Mouse (Mus musculus) lung, adult 2 months (tissue): ENCODE data around the gene Glud1. TPM values are rescaled to one million over a fixed set of nuclear protein-coding genes. Genes with fewer than 3 reads are reported as not detected.

Experiments used
- DNase-seq: peaks from one replicate; pipeline ENCODE4 v3.0.0; 2022
- H3K4me1 ChIP-seq: fragments of 200-500 bp; 2 replicates; pipeline ENCODE4 v1.6.1; 2011; ENCODE audit warnings: low read length; ENCODE audit not compliant: control insufficient read depth, insufficient read depth
- H3K4me3 ChIP-seq: fragments of 200-500 bp; replicated peaks from 2 replicates; pipeline ENCODE3; 2011; ENCODE audit warnings: low read depth, mild to moderate bottlenecking, control low read depth, low read length; ENCODE audit errors: extremely low read depth
- CTCF ChIP-seq: fragments of 200-500 bp; IDR thresholded peaks from 2 replicates; pipeline ENCODE4 v1.5.1; 2011; ENCODE audit warnings: mild to moderate bottlenecking, low read length, control low read depth; ENCODE audit not compliant: insufficient read depth
- POLR2A ChIP-seq: fragments of 200-500 bp; IDR thresholded peaks from 2 replicates; pipeline ENCODE4 v1.6.1; 2011; ENCODE audit warnings: low read depth, mild to moderate bottlenecking, control low read depth, low read length, borderline replicate concordance; ENCODE audit errors: extremely low read depth
- WGBS: fragments of 180-500 bp; shearing (Covaris S2); methylation state at CpG from one replicate; pipeline ENCODE4 v1.1.7; 2018; 5-methylcytosine and 5-hydroxymethylcytosine counted together
- polyA plus RNA-seq: library from polyadenylated mRNA; depleted of rRNA; stranded (reverse); fragments of >200 nt; gene quantifications from 2 replicates; pipeline ENCODE4 v1.2.3, GENCODE M21; 2012

Glud1 gene
- polyA plus RNA-seq, 1 experiment: 63.6 TPM

DNA sequence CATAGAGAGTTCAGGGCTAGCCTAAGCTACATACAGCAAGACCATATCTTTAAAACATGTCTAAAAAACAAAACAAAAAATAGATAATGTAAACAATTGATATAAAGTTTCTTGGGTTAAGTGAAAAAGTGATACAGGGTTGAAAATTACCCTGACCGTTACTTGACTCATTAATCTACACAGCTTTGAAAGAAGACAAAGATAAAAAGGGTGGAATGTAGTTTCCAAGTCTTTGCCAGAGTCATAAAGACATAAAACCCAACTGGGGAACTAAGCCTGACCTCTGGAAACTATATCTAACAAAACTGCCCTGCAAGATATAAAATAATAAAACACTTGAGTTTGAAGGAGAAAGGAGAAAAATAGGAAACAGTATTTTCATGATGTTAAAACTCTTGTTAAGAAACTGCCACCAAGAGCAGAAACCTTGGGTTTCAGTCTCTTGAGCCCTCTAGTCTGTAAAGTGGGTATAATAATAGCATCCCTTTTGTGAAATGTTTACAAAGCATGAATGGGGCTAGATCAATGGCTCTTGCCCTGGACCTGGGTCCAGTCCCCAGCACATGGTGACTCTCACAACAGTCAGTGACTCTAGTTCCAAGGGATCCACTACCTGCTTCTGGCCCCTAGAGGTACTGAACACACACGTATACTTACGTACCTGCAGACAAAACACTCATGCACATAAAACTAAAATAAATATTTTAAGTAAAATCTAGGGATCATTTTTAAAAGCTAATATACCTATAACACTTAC, 21.1 kb upstream of the Glud1 start:
- WGBS: 93% methylated on average over 3 of the region's 3 CpGs
- no peaks in the 10 kb centered on the region for H3K4me1 ChIP-seq
- no peak for TF ChIP-seq POLR2A
- no peak for TF ChIP-seq CTCF
- DNase-seq: no peak
- H3K4me3 ChIP-seq: no peak overlapping the region

DNA sequence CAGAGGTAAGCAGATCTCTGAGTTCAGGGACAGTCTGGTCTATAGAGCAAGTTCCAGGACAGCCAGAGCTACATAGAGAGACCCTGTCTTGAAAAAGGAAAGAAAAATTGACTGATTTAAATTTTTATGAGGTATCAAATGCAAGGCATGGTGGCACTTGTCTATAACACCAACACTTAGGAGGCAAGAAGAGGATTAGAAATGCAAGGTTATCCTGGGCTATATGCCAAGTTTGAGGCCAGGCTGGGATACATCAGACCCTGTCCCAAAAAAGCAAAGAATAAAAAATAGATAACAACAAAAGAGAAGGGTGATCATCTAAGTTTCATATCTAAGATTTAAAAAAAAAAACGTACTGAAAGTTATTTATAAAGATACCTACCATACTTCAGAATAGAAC, 20.3 kb upstream of the Glud1 start:
- H3K4me3 ChIP-seq: no peak overlapping the region
- H3K4me1 ChIP-seq: no peaks in the 10 kb centered on the region
- TF ChIP-seq POLR2A (no peak), CTCF (no peak)
- no peak for DNase-seq
- WGBS: 37% methylated on average over 1 of the region's 1 CpGs

DNA sequence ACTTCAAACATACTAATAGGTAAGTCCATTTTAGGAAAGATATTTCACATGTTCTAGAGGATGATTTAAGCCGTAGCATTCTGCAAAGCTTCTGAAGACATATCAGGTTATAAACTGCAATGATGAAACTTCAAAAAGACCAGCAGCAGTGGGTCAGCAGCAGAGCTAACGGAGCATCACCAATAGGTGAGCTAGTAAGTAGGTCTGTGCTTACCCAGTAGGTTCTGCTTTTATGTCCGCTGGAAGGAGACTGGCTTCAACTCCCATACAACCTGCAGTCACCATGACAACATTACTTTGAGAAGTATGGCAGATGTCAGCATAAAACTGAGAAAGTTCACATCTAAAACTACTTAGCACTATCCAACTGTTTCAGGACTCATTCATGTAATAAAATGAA, 16.9 kb upstream of the Glud1 start:
- TF ChIP-seq POLR2A (no peak), CTCF (no peak)
- Histone ChIP-seq H3K4me3 (no peak overlapping the region), H3K4me1 (peaks cover 3% of the 10 kb centered on the region)
- 91% methylated on average over 3 of the region's 3 CpGs for WGBS
- DNase-seq: no peak

DNA sequence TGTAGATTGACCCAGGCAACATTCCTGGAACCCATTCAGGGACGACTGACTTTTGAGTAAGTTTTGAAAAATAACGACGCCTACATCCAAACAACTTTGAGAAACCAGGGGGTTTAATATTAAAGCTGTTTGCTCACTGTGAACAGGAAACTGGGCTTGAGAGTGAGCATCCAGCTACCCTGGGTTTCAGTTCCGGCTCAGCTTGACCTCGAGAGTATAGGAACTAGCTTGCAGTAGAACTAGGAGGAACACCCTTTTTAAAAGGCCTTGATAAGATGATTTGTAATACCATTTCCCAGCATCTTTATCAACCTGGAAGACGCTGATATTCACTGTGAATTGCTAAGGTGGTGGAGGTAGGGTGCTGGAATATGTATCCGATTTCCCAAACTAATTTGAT, 14.2 kb upstream of the Glud1 start:
- WGBS: 74% methylated on average over 7 of the region's 7 CpGs
- Histone ChIP-seq H3K4me1 (peaks cover 5% of the 10 kb centered on the region), H3K4me3 (no peak overlapping the region)
- DNase-seq: no peak
- no peak for TF ChIP-seq POLR2A
- no peak for TF ChIP-seq CTCF

DNA sequence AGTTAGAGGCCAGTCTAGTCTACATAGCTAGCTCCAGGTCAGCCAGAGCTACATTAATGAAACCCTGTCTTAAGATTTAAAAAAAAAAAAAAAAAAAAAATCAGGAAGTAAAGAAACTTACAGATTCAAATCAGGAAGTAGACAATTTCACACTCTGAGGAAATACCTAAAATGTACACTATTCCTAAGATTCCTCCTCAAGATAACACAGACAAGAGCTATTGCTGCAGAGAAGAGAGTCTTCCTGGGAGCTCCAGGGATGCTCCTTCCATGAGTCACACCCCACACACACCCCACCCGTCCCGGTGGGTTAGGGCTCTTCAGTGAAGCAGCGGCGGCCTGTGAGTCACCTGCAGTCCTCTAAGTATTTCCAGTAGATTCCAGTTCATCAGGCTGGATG, 13.5 kb upstream of the Glud1 start:
- 40% methylated on average over 4 of the region's 4 CpGs for WGBS
- TF ChIP-seq CTCF (no peak), POLR2A (no peak)
- no peak overlapping the region for H3K4me3 ChIP-seq
- DNase-seq: peak; percentile 29
- H3K4me1 ChIP-seq: peaks cover 5% of the 10 kb centered on the region

DNA sequence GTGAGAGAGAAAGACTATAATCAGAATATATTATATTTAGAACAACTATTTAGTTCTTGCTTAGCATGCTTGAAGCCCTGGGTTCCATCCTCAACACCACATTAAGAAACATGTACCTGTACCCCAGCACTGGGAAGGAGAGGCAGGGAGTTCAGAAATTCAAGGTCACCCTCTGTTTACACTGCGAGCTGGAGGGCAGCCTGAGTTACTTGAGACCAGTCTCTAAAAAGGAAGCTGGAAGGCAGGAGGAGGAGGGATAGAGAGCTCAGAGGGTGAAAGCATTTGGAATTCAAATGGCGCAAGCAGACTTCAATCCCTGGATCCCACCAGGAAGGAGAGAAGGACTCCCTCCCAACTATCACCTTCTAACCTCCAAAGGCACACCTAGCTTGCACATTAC, 12.9 kb upstream of the Glud1 start:
- no peak overlapping the region for H3K4me3 ChIP-seq
- H3K4me1 ChIP-seq: peaks cover 5% of the 10 kb centered on the region
- 39% methylated on average over 2 of the region's 2 CpGs for WGBS
- peak; percentile 23 for DNase-seq
- TF ChIP-seq CTCF (no peak), POLR2A (no peak)

DNA sequence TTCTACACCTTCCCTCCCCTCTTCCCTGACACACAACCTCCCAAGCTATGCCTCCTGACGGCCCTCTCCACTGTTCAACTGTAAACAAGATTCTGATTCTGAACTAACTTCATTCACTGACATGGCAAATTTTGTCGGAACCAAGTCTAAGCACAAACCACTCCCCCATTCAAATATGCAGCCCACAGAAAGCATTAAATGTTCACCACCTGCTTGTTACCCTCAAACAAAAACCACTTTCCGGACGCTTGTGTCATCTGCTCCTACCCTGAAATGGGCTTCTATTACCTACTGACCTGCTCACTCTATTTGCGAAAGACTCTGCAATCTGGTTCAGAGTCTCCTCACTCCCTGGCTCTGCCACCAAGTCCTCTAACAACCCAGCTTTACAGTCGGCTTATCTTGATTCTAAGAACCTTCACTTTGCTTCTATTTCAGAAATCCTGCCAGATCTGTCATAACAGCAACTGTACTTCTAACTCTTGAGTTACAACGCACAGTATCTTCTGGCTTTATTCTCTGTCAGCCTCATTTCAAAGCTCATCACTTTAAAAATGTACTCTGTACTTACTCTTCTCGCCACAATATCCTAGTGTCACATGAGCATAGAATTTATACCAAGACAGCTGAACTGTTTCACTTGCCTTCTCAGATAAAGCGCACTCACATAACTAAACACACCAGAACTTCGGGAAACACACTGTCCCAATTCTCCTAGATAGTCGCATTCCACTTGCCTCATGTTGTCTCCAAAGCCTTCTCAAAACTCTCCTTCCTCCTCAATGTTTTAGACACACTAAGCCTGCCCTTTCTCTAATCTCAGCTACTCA, 11.4 kb upstream of the Glud1 start:
- H3K4me1 ChIP-seq: peaks cover 10% of the 10 kb centered on the region
- 53% methylated on average over 11 of the region's 11 CpGs for WGBS
- TF ChIP-seq CTCF (no peak), POLR2A (no peak)
- no peak overlapping the region for H3K4me3 ChIP-seq
- DNase-seq: no peak

DNA sequence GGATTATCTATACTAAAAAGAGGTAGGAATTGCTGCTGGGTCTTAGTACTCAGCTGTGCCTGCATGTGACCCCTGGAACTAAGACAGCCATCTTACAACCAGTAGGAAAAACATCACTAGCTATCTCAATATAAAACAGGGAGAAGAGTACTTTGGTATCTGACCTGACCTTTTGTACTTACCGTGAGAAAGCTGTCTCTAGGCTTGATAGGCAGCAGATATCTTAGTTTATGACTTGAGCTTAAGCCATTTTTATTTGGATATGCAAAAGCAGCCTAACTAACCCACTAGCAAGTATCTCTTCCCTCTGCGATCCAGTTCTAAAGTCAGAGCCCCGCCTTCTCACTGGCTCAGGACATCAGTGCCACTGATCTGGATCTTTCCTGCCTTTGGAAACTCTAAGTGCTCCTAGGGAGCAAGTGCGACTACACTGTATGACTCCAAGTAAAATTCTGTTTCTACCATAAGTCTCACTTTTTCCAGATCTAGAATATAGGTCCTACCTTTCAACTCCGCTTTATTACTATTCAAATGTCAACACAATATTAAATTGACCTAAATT, 7.8 kb upstream of the Glud1 start:
- 67% methylated on average over 5 of the region's 5 CpGs for WGBS
- H3K4me1 ChIP-seq: peaks cover 8% of the 10 kb centered on the region
- DNase-seq: no peak
- TF ChIP-seq CTCF: no peak
- no peak for TF ChIP-seq POLR2A
- no peak overlapping the region for H3K4me3 ChIP-seq

DNA sequence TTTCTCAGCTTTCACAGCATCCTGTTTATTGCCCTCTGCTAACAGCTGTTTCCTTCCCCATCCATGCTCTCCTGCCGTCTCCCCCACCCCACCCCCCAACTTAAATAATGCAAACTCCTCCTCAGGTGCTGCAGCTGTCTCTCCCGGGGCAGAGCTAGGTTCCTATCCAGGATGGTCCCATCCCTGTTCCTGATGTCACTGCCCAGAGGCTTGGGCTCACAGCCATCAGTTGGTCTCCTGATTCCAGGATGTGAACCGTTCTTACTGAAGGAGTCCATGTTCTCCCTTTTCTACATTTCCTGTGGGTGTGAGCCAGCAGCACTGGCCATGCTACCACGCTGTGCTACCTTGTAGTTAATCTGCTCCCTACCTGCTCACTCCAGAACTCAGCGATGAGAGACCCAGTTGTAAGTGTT, 7.3 kb upstream of the Glud1 start:
- peaks cover 8% of the 10 kb centered on the region for H3K4me1 ChIP-seq
- no peak for DNase-seq
- H3K4me3 ChIP-seq: no peak overlapping the region
- no peak for TF ChIP-seq CTCF
- no peak for TF ChIP-seq POLR2A
- 23% methylated on average over 5 of the region's 5 CpGs for WGBS
